Mouse (Mus musculus): ENCODE data around the gene Cd109. TPM values are rescaled to one million over a fixed set of nuclear protein-coding genes. Genes with fewer than 3 reads are reported as not detected.

The Cd109 gene
- polyA plus RNA-seq, 1 experiment = 5.3 TPM

DNA sequence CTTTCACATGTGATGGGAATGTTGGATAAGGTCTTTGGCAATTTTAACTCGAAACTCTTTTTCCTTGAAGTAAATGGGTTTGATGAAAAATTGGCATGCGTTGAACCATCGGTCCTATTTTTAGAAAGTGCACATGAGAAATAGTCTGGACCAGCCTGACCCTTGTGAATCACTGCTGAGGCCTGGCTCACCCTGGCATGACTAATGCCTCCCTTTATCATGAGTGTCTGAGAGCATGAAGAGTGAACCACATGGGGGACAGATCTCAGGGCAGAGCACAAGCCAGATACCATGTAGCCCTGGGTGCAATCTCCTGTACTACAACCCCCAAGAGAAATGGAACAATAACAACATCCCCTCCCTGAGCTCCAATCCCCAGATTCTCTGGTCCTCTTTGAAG lies 18.6 kb downstream of the Cd109 start:
- Histone ChIP-seq H3ac (ENCODE audit: control insufficient read depth, insufficient read length) (no peak overlapping the region), H3K27me3 (ENCODE audit: control insufficient read depth, insufficient read depth, insufficient read length) (no peaks in the 10 kb centered on the region), H3K79me2 (ENCODE audit: control insufficient read depth, insufficient read depth) (no peaks in the 10 kb centered on the region), H3K4me3 (no peak overlapping the region), H3K4me2 (ENCODE audit: low read depth) (peak overlapping the region; percentile 40), H3K36me3 (ENCODE audit: control insufficient read depth, insufficient read depth) (no peaks in the 10 kb centered on the region)
- TF ChIP-seq POLR2A (IDR thresholded peaks at IDR 0.05; ENCODE audit: insufficient read length, low read depth) = no peak
- no peak for TF ChIP-seq SRF (IDR thresholded peaks at IDR 0.05; ENCODE audit: control insufficient read depth, insufficient read length, low read depth)

DNA sequence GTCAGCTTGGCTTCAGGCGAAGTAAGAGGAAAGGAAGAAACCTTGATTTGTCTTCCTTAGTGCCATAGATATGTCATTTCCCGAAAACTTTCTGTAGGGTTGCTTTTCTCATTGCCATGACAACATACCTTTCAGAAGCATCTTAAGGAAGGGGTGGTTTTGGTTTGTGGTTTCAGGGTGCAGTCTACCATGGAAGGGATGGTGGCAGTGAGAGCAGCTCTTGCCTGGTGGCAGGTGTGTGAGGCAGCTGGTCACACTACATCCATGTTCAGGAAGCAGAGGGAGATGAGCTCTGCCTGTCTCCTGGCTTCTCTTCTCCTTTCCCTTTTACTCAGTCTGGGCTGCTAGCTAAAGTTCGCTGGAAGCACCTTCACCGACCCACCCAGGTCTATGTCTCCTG lies 26.0 kb downstream of the Cd109 start:
- no peaks in the 10 kb centered on the region for H3K36me3 ChIP-seq (ENCODE audit: control insufficient read depth, insufficient read depth)
- H3K27me3 ChIP-seq (ENCODE audit: control insufficient read depth, insufficient read depth, insufficient read length) = no peaks in the 10 kb centered on the region
- H3K4me2 ChIP-seq (ENCODE audit: low read depth) = no peak overlapping the region
- no peak for TF ChIP-seq MYOG (IDR thresholded peaks at IDR 0.05; ENCODE audit: control insufficient read depth in 1 of 3, insufficient read depth in 1 of 3, insufficient read length in 2 of 3, low read depth in 2 of 3)
- no peak for TF ChIP-seq USF1 (IDR thresholded peaks at IDR 0.05; ENCODE audit: low read depth)
- TF ChIP-seq MYOD1 (IDR thresholded peaks at IDR 0.05; ENCODE audit: control insufficient read depth in 1 of 3, insufficient read length in 2 of 3, low read depth in 2 of 3) = no peak
- TF ChIP-seq TCF3 (IDR thresholded peaks at IDR 0.05; ENCODE audit: insufficient read length, low read depth) = no peak
- TF ChIP-seq POLR2AphosphoS2 (IDR thresholded peaks at IDR 0.05; ENCODE audit: insufficient read length, low read depth) = no peak
- no peak for TF ChIP-seq SRF (IDR thresholded peaks at IDR 0.05; ENCODE audit: control insufficient read depth, insufficient read length, low read depth)
- TF ChIP-seq POLR2A (IDR thresholded peaks at IDR 0.05; ENCODE audit: insufficient read length, low read depth) = no peak
- TF ChIP-seq E2F4 (IDR thresholded peaks at IDR 0.05; ENCODE audit: insufficient read depth) = no peak
- TF ChIP-seq REST (IDR thresholded peaks at IDR 0.05; ENCODE audit: insufficient read depth, insufficient read length) = no peak
- TF ChIP-seq MAX (IDR thresholded peaks at IDR 0.05; ENCODE audit: low read depth) = no peak
- no peak for TF ChIP-seq CEBPB (IDR thresholded peaks at IDR 0.05; ENCODE audit: insufficient read depth, poor library complexity, severe bottlenecking)
- TF ChIP-seq TCF12 (IDR thresholded peaks at IDR 0.05; ENCODE audit: insufficient read depth, poor library complexity, severe bottlenecking) = no peak
- H3ac ChIP-seq (ENCODE audit: control insufficient read depth, insufficient read length) = no peak overlapping the region
- no peak overlapping the region for H3K4me3 ChIP-seq
- no peaks in the 10 kb centered on the region for H3K79me2 ChIP-seq (ENCODE audit: control insufficient read depth, insufficient read depth)

DNA sequence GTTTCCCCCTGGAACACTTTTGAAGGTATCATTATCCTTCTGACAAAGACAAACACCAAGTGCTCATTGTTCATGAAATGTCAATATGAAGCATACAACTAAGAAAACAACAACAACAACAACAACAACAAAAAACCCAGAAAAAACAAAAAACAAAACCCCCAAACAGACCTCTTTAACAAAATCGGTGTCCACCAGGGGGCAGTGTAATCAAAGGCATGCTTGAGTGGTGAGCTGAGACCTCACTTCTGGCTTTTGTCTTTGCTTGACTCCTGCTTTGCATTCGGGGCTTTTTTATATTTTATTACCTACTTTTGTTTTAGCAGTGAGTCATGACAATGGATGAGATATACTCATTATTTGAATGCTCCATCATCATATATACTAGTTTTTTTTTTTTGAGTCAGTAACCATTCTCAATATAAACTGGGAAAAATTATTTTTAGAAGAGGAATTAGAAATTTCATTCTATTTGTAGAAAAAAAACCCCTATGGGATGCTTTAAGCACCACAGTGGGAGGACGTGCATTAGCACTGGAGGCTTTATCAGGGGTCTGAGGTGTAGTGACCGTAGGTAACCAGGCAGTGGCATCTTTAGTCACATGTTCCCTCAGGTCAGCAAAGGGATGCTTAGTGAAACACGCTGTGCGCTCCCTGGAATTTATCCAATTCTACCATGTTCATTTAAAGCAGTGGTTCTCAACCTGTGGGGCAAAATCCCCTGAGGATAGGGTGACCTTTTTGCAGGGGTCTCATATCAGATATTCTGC lies 30.8 kb downstream of the Cd109 start:
- no peaks in the 10 kb centered on the region for H3K79me2 ChIP-seq (ENCODE audit: control insufficient read depth, insufficient read depth)
- TF ChIP-seq MYOD1 (IDR thresholded peaks at IDR 0.05; ENCODE audit: control insufficient read depth in 1 of 3, insufficient read length in 2 of 3, low read depth in 2 of 3) = no peak
- TF ChIP-seq SRF (IDR thresholded peaks at IDR 0.05; ENCODE audit: control insufficient read depth, insufficient read length, low read depth) = no peak
- TF ChIP-seq REST (IDR thresholded peaks at IDR 0.05; ENCODE audit: insufficient read depth, insufficient read length) = no peak
- TF ChIP-seq TCF3 (IDR thresholded peaks at IDR 0.05; ENCODE audit: insufficient read length, low read depth) = no peak
- TF ChIP-seq POLR2AphosphoS2 (IDR thresholded peaks at IDR 0.05; ENCODE audit: insufficient read length, low read depth) = no peak
- no peak for TF ChIP-seq MAX (IDR thresholded peaks at IDR 0.05; ENCODE audit: low read depth)
- TF ChIP-seq MYOG (IDR thresholded peaks at IDR 0.05; ENCODE audit: control insufficient read depth in 1 of 3, insufficient read depth in 1 of 3, insufficient read length in 2 of 3, low read depth in 2 of 3) = no peak
- no peak for TF ChIP-seq POLR2A (IDR thresholded peaks at IDR 0.05; ENCODE audit: insufficient read length, low read depth)
- TF ChIP-seq E2F4 (IDR thresholded peaks at IDR 0.05; ENCODE audit: insufficient read depth) = no peak
- no peak for TF ChIP-seq USF1 (IDR thresholded peaks at IDR 0.05; ENCODE audit: low read depth)
- H3K4me2 ChIP-seq (ENCODE audit: low read depth) = no peak overlapping the region
- no peaks in the 10 kb centered on the region for H3K36me3 ChIP-seq (ENCODE audit: control insufficient read depth, insufficient read depth)
- H3K27me3 ChIP-seq (ENCODE audit: control insufficient read depth, insufficient read depth, insufficient read length) = no peaks in the 10 kb centered on the region
- H3ac ChIP-seq (ENCODE audit: control insufficient read depth, insufficient read length) = no peak overlapping the region
- H3K4me3 ChIP-seq = no peak overlapping the region

DNA sequence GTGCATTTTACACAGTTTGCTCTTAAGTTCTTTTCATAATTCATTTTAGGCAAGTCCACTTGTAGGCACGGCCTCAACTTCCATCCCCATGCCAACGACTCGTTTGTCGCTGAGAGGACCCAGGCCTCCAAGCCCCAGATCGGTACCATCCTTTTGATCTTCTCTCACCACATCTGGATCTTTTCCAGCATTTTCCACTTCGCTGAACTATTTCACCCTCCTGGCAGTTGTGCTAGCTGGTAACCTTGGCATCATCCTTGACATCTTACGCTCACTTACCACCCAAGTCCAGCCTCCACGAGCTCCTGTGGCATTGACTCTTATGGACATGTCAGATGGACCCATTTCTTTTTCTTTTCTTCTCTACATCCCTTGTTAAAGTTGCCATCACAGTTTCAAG lies 33.3 kb downstream of the Cd109 start:
- H3K27me3 ChIP-seq (ENCODE audit: control insufficient read depth, insufficient read depth, insufficient read length) = no peaks in the 10 kb centered on the region
- H3K36me3 ChIP-seq (ENCODE audit: control insufficient read depth, insufficient read depth) = no peaks in the 10 kb centered on the region
- no peak overlapping the region for H3K4me2 ChIP-seq (ENCODE audit: low read depth)
- no peak overlapping the region for H3ac ChIP-seq (ENCODE audit: control insufficient read depth, insufficient read length)
- H3K79me2 ChIP-seq (ENCODE audit: control insufficient read depth, insufficient read depth) = no peaks in the 10 kb centered on the region
- no peak overlapping the region for H3K4me3 ChIP-seq
- TF ChIP-seq POLR2A (IDR thresholded peaks at IDR 0.05; ENCODE audit: insufficient read length, low read depth) (no peak), SRF (IDR thresholded peaks at IDR 0.05; ENCODE audit: control insufficient read depth, insufficient read length, low read depth) (no peak), REST (IDR thresholded peaks at IDR 0.05; ENCODE audit: insufficient read depth, insufficient read length) (no peak), TCF3 (IDR thresholded peaks at IDR 0.05; ENCODE audit: insufficient read length, low read depth) (no peak), POLR2AphosphoS2 (IDR thresholded peaks at IDR 0.05; ENCODE audit: insufficient read length, low read depth) (no peak), MYOG (IDR thresholded peaks at IDR 0.05; ENCODE audit: control insufficient read depth in 1 of 3, insufficient read depth in 1 of 3, insufficient read length in 2 of 3, low read depth in 2 of 3) (no peak), USF1 (IDR thresholded peaks at IDR 0.05; ENCODE audit: low read depth) (no peak), TCF12 (IDR thresholded peaks at IDR 0.05; ENCODE audit: insufficient read depth, poor library complexity, severe bottlenecking) (no peak), CEBPB (IDR thresholded peaks at IDR 0.05; ENCODE audit: insufficient read depth, poor library complexity, severe bottlenecking) (no peak), MYOD1 (IDR thresholded peaks at IDR 0.05; ENCODE audit: control insufficient read depth in 1 of 3, insufficient read length in 2 of 3, low read depth in 2 of 3) (no peak)

DNA sequence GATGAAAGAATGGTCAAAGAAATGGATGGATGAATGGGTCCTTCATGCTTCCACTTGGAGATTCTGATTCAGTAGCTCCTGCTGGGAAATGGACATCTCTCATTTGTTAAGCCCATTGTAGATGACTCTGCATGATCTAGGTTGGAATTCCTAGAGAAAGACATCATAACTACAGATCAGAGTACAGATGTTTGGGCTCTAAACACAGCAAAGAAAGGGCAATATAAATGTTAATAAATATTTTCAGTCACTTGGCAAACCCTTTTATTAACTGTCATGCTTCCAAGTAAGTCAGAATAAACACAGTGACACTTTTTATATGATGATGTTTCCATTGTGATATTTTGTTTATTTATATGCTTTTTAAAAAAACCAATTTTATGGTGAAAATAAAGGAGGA lies 34.1 kb downstream of the Cd109 start:
- Histone ChIP-seq H3K36me3 (ENCODE audit: control insufficient read depth, insufficient read depth) (no peaks in the 10 kb centered on the region), H3ac (ENCODE audit: control insufficient read depth, insufficient read length) (no peak overlapping the region), H3K27me3 (ENCODE audit: control insufficient read depth, insufficient read depth, insufficient read length) (no peaks in the 10 kb centered on the region), H3K79me2 (ENCODE audit: control insufficient read depth, insufficient read depth) (no peaks in the 10 kb centered on the region), H3K4me3 (no peak overlapping the region), H3K4me2 (ENCODE audit: low read depth) (no peak overlapping the region)
- TF ChIP-seq REST (IDR thresholded peaks at IDR 0.05; ENCODE audit: insufficient read depth, insufficient read length) (no peak), MAX (IDR thresholded peaks at IDR 0.05; ENCODE audit: low read depth) (no peak)

All from myocyte (in vitro differentiated cells).